Mouse (Mus musculus) stomach, postnatal 0 days (tissue): Measurements from ENCODE around the gene Hmgcl.

Source experiments
- CTCF ChIP-seq: IDR thresholded peaks from 2 replicates; pipeline ENCODE4 v1.5.1; 2016; ENCODE audit warnings: antibody characterized with exemption, low read depth, mild to moderate bottlenecking, moderate library complexity
- EP300 ChIP-seq: optimal IDR thresholded peaks from 2 replicates; pipeline ENCODE3; 2016; ENCODE audit warnings: antibody characterized with exemption

DNA sequence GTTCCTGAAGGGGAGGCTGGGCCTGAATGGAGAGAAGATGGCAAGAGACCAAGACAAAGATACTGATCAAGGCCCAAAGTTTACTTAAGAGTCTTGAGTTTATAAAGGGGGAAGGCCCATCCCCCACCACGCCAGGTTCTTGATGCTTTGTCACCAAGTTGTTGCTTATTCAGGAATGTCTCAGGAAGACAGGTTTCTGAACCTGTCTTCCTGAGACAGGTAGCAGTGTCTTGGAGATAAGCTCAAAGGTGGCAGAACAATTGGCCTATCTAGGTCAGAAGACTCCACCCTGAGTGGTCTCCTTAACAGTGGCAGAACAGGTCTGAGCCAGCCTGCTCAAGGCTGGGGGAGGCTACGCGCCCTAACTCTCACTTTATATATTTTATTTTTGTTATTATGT, 19.4 kb upstream of the Hmgcl start:
- TF ChIP-seq CTCF (no peak), EP300 (no peak)
